Mouse (Mus musculus) intestine, postnatal 0 days (tissue): ENCODE measurements at regions not wholly inside any gene's neighbourhood (a gene's known extent, or its start where the extent isn't known, plus 50 kb on each side); places are given as distances from the start of the nearest gene placed in this dataset.

Source experiments
- ATAC-seq: fragments of 200-750 bp; cut with Nextera tagmentation; 2 replicates; pipeline ENCODE4 v1.8.0; 2017; ENCODE audit warnings: mild to moderate bottlenecking, moderate TSS enrichment, moderate library complexity
- H3K27ac ChIP-seq: fragments of 300-500 bp; sonication (generic); 2 replicates; pipeline ENCODE4 v1.5.1; 2014; ENCODE audit warnings: mild to moderate bottlenecking, low read depth, low read length, moderate library complexity
- H3K27me3 ChIP-seq: fragments of 300-500 bp; sonication (generic); replicated peaks from 2 replicates; pipeline ENCODE4 v1.6.1; 2014; ENCODE audit warnings: low read length, mixed read lengths; ENCODE audit not compliant: control insufficient read depth, insufficient read depth
- H3K36me3 ChIP-seq: fragments of 300-500 bp; sonication (generic); 2 replicates; pipeline ENCODE4 v1.6.1; 2014; ENCODE audit warnings: mild to moderate bottlenecking, moderate library complexity; ENCODE audit not compliant: control insufficient read depth, insufficient read depth
- H3K4me1 ChIP-seq: fragments of 300-500 bp; sonication (generic); replicated peaks from 2 replicates; pipeline ENCODE4 v1.6.1; 2014; ENCODE audit warnings: antibody characterized with exemption, low read length, mixed read lengths; ENCODE audit not compliant: control insufficient read depth, insufficient read depth
- H3K4me2 ChIP-seq: fragments of 300-500 bp; sonication (generic); replicated peaks from 2 replicates; pipeline ENCODE4 v1.6.1; 2014; ENCODE audit warnings: low read depth, mild to moderate bottlenecking, moderate library complexity
- H3K4me3 ChIP-seq: fragments of 300-500 bp; sonication (generic); 2 replicates; pipeline ENCODE4 v1.5.1; 2014; ENCODE audit warnings: low read depth, low read length
- H3K9ac ChIP-seq: fragments of 300-500 bp; sonication (generic); 2 replicates; pipeline ENCODE4 v1.6.1; 2014; ENCODE audit warnings: mild to moderate bottlenecking, low read depth, low read length
- H3K9me3 ChIP-seq: fragments of 300-500 bp; sonication (generic); 2 replicates; pipeline ENCODE4 v1.6.1; 2016; ENCODE audit warnings: mixed run types; ENCODE audit not compliant: control insufficient read depth
- CTCF ChIP-seq: sonication (generic); IDR thresholded peaks from 2 replicates; pipeline ENCODE4 v1.5.1; 2016; ENCODE audit warnings: low read depth, mild to moderate bottlenecking, control low read depth, antibody characterized with exemption, moderate library complexity
- WGBS: fragments of 180-500 bp; shearing (Covaris S2); extraction: QIAGEN DNeasy Blood & Tissue Kit; methylation state at CpG from one replicate; pipeline ENCODE4 v1.1.7; 2014; 5-methylcytosine and 5-hydroxymethylcytosine counted together

DNA sequence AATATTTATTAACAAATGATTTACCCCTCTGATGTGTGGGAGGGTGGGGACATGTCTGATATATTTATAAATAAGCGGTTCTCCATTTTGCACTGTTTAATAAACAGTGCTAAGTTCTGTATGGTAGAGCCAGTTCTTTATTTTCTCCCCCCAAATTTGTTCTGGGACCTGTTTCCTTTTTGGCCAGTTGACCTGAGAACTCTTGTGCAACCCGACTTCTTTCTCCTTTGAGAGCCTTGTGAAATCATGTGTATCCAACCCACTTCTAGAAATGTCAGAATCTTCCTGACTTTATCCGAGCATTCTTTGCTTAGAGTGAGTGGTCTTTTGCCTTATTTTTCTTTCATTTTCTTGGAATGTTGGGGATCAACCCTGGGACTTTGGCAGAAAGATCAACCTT is 102.6 kb upstream of the Tgfbr2 start:
- Histone ChIP-seq H3K27me3 (no peaks in the 10 kb centered on the region), H3K9ac (no peak overlapping the region), H3K4me3 (no peak overlapping the region), H3K36me3 (no peaks in the 10 kb centered on the region), H3K27ac (no peak overlapping the region), H3K4me2 (no peak overlapping the region), H3K4me1 (peaks cover 8% of the 10 kb centered on the region; the same call in 1 of the 2 replicates), H3K9me3 (no peaks in the 10 kb centered on the region)
- no peak for TF ChIP-seq CTCF
- WGBS = 77% methylated on average over 3 of the region's 3 CpGs
- no peak for ATAC-seq

DNA sequence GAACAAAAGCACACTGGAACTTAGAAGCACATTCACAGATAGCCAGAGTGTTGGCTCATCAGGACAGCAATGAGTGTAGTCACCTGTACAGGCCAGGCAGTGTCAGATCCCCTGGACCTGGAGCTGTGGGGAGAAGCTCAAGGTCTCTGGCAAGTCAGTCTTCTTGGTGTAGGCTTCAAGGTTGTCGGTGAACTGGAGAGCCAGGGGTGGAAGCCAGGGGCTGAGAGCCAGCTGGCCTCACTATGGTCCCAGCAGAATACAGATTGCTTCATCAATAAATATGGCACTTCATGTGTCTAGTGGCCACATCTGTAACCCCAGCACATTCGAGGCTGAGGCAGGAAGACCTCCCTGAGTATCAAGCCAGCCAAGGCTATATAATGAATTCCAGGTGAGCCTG is 101.0 kb upstream of the Tgfbr2 start:
- no peak for ATAC-seq
- no peak overlapping the region for H3K27ac ChIP-seq
- H3K4me2 ChIP-seq = no peak overlapping the region
- H3K4me1 ChIP-seq = no peaks in the 10 kb centered on the region
- TF ChIP-seq CTCF = no peak
- 80% methylated on average over 2 of the region's 2 CpGs for WGBS
- H3K4me3 ChIP-seq = no peak overlapping the region
- no peak overlapping the region for H3K9ac ChIP-seq
- H3K27me3 ChIP-seq = no peaks in the 10 kb centered on the region
- no peaks in the 10 kb centered on the region for H3K36me3 ChIP-seq
- H3K9me3 ChIP-seq = no peaks in the 10 kb centered on the region

DNA sequence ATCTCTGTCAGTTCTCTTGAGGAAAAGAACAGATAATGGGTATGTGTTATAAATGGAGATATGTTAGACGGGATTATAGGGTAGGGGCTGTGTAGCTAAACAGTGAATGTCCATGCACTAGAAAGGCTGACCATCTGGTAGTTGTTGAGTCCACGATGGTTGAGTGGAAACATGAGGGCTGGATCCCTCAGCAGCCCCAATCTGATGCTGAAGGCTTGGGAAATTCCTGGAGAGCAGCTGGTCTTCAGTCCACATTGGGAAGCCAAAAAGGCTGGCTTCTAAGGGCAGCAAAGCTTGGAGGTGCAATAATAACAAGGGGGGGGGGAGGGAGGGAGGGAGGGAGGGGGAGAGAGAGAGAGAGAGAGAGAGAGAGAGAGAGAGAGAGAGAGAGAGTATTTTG is 97.3 kb upstream of the Tgfbr2 start:
- H3K36me3 ChIP-seq = no peaks in the 10 kb centered on the region
- no peak for ATAC-seq
- no peak overlapping the region for H3K4me3 ChIP-seq
- no peak for TF ChIP-seq CTCF
- no peak overlapping the region for H3K27ac ChIP-seq
- H3K27me3 ChIP-seq = no peaks in the 10 kb centered on the region
- H3K4me1 ChIP-seq = no peaks in the 10 kb centered on the region
- no peaks in the 10 kb centered on the region for H3K9me3 ChIP-seq
- H3K9ac ChIP-seq = no peak overlapping the region
- 76% methylated on average over 2 of the region's 2 CpGs for WGBS
- H3K4me2 ChIP-seq = no peak overlapping the region

DNA sequence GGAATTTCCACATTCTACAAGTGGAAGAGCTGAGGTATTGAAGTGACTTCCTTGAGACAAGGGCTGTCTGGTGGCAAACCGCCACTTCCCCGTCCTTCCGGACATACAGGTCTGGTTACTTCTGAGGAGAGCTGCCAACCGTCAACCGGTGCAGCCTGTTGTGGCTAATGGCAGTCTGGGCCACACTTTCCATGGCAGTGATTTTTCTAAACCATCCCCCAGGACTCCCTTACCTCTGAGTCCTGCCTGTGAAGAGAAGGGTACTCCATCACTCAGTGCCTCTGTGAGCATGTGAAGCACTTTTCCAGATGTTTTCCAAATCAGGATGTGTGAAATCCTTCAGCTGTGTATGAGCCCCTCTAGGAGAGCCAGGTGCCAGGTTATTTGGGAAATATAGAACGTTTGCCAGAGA is 95.3 kb upstream of the Tgfbr2 start:
- no peak overlapping the region for H3K9ac ChIP-seq
- ATAC-seq = no peak
- no peaks in the 10 kb centered on the region for H3K9me3 ChIP-seq
- H3K27me3 ChIP-seq = no peaks in the 10 kb centered on the region
- no peak overlapping the region for H3K27ac ChIP-seq
- no peak overlapping the region for H3K4me2 ChIP-seq
- no peak for TF ChIP-seq CTCF
- H3K4me1 ChIP-seq = no peaks in the 10 kb centered on the region
- 48% methylated on average over 6 of the region's 6 CpGs for WGBS
- no peaks in the 10 kb centered on the region for H3K36me3 ChIP-seq
- H3K4me3 ChIP-seq = no peak overlapping the region

DNA sequence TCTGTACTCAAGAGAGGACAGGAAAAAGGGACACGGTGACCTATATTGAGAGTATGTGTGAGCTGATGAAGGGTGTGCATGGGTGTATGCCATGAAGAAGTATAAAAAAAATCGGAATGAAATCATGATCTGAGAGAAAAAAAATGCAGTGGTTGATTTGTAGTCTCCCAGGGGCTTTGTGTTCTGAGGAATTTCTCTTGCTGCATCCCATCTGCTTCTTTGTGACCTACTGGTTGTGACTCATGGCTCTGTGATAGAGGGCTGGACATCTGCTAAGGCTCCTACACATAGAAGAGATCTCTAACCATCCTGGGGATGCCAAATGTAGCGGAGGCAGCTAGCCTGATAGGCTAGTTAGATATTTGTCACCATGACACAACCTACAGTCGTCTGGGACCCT is 92.3 kb upstream of the Tgfbr2 start:
- 81% methylated on average over 4 of the region's 4 CpGs for WGBS
- no peak for ATAC-seq

DNA sequence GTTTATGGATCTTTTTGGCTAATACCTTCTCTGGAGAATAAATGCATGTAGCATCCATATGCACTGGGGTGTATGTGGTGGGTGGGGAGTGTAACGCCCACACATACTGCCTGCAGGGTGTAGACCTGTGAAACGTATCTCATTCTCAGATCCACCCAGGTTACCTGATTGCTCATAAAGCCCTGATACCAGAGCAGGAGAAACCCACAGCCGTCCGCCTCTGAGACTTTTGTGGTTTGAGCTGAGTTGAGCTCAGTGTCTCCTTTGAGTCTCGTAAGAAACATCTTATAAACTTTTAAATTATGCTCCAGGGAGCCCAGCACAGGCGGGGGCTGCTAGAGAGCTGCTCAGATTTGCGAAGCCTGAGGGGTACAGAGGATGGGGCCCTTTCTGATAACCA is 88.7 kb upstream of the Tgfbr2 start:
- H3K36me3 ChIP-seq = no peaks in the 10 kb centered on the region
- H3K4me3 ChIP-seq = no peak overlapping the region
- H3K27me3 ChIP-seq = no peaks in the 10 kb centered on the region
- H3K27ac ChIP-seq = no peak overlapping the region
- TF ChIP-seq CTCF = no peak
- no peak overlapping the region for H3K9ac ChIP-seq
- WGBS = 68% methylated on average over 7 of the region's 7 CpGs
- H3K4me1 ChIP-seq = no peaks in the 10 kb centered on the region
- no peak for ATAC-seq
- no peak overlapping the region for H3K4me2 ChIP-seq
- H3K9me3 ChIP-seq = no peaks in the 10 kb centered on the region

More for the DNA sequence above, 92.3 kb upstream of the Tgfbr2 start:
- no peaks in the 10 kb centered on the region for H3K9me3 ChIP-seq
- H3K9ac ChIP-seq = no peak overlapping the region
- H3K27ac ChIP-seq = no peak overlapping the region
- no peaks in the 10 kb centered on the region for H3K36me3 ChIP-seq
- H3K4me3 ChIP-seq = no peak overlapping the region
- H3K4me1 ChIP-seq = no peaks in the 10 kb centered on the region
- no peak overlapping the region for H3K4me2 ChIP-seq
- no peak for TF ChIP-seq CTCF
- H3K27me3 ChIP-seq = no peaks in the 10 kb centered on the region

DNA sequence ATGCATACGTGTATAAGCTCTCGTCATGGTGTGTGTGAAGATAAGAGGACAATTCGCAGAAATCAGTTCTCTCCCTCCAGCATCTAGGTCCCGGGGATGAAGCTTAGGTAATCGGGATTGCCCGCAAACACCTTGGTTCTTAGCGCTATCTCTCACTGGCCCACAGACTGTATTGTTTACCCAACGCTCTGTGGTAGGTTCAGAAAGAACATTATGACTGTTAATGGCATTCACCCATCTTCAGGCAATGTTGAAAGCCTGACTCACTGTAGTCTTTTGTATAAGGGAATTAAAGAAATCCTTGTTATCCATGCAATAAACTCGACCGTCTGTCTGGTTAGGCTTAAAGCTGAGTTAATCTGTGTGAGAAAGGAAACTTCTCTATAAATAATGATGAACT is 84.4 kb upstream of the Tgfbr2 start:
- H3K27ac ChIP-seq = no peak overlapping the region
- H3K4me2 ChIP-seq = no peak overlapping the region
- no peaks in the 10 kb centered on the region for H3K36me3 ChIP-seq
- no peaks in the 10 kb centered on the region for H3K27me3 ChIP-seq
- no peak overlapping the region for H3K9ac ChIP-seq
- no peak for ATAC-seq
- no peak overlapping the region for H3K4me3 ChIP-seq
- no peak for TF ChIP-seq CTCF
- 28% methylated on average over 10 of the region's 10 CpGs for WGBS
- H3K4me1 ChIP-seq = no peaks in the 10 kb centered on the region
- no peaks in the 10 kb centered on the region for H3K9me3 ChIP-seq
